Mouse (Mus musculus) liver, embryonic 12.5 days (tissue): Measurements from ENCODE around the gene Larp4b. TPM values are rescaled to one million over a fixed set of nuclear protein-coding genes. Genes with fewer than 3 reads are reported as not detected.

Experiments
- ATAC-seq: fragments of 200-750 bp; cut with Nextera tagmentation; 2 replicates; pipeline ENCODE4 v1.8.0; 2017; ENCODE audit warnings: moderate number of reproducible peaks, mild to moderate bottlenecking, moderate library complexity
- H3K27ac ChIP-seq: fragments of 300-500 bp; sonication (generic); 2 replicates; pipeline ENCODE4 v1.5.1; 2016; ENCODE audit warnings: mild to moderate bottlenecking
- H3K27me3 ChIP-seq: fragments of 300-500 bp; sonication (generic); replicated peaks from 2 replicates; pipeline ENCODE4 v1.6.1; 2016; ENCODE audit warnings: mild to moderate bottlenecking, moderate library complexity
- H3K36me3 ChIP-seq: fragments of 300-500 bp; sonication (generic); 2 replicates; pipeline ENCODE4 v1.6.1; 2016; ENCODE audit warnings: mild to moderate bottlenecking, moderate library complexity
- H3K4me1 ChIP-seq: fragments of 300-500 bp; sonication (generic); 2 replicates; pipeline ENCODE4 v1.6.1; 2016
- H3K4me2 ChIP-seq: fragments of 300-500 bp; sonication (generic); 2 replicates; pipeline ENCODE4 v1.6.1; 2016; ENCODE audit warnings: mild to moderate bottlenecking, moderate library complexity
- H3K4me3 ChIP-seq: fragments of 300-500 bp; sonication (generic); 2 replicates; pipeline ENCODE4 v1.5.1; 2016; ENCODE audit warnings: mild to moderate bottlenecking, moderate library complexity
- H3K9ac ChIP-seq: fragments of 300-500 bp; sonication (generic); 2 replicates; pipeline ENCODE4 v1.6.1; 2016; ENCODE audit warnings: mild to moderate bottlenecking, moderate library complexity
- H3K9me3 ChIP-seq: fragments of 300-500 bp; sonication (generic); replicated peaks from 2 replicates; pipeline ENCODE4 v1.6.1; 2016; ENCODE audit warnings: mild to moderate bottlenecking, moderate library complexity
- WGBS: fragments of 180-500 bp; shearing (Covaris S2); methylation state at CpG from one replicate; pipeline ENCODE4 v1.1.7; 2016; ENCODE audit not compliant: insufficient replicate concordance; 5-methylcytosine and 5-hydroxymethylcytosine counted together
- polyA plus RNA-seq: library from polyadenylated mRNA; unstranded; fragments of >200 nt; fragmentation: Nextera tagmentation; extraction: Ambion mirVana; gene quantifications from 2 replicates; pipeline ENCODE4 v1.2.1, GENCODE M21; 2016

The Larp4b gene
- polyA plus RNA-seq, 1 experiment from 2014 or later = 39.1 TPM

DNA sequence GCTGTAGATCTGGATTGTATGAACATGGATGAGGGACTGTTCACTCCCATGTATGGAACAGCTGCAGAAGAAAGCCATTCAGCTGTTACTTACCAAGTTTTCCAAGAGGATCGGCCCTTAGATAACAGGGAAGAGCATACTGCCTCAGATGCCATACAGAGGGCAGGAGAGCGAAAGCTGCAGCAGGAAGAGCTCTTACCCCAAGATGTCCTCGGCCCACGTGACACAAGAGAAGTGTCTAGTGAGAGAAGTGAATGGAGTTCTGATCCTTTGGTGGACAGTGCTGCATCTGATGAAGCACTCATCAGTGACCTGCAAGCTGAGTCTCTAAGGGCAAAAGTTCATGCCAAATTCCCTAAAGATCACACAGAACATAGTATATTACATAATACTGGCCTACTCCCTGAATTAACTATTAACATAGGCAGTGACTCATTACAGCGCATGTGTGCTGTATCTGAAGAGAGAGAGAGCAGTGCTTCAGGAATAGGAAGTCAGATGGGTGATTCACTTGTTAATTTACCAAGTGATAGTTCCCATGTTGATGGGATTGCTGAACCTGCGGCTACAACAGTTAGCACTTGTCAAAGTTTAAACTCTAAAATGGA, 35.1 kb downstream of the Larp4b start:
- Histone ChIP-seq H3K4me1 (peaks cover 18% of the 10 kb centered on the region), H3K27ac (no peak overlapping the region), H3K9me3 (no peaks in the 10 kb centered on the region), H3K9ac (no peak overlapping the region), H3K27me3 (no peaks in the 10 kb centered on the region), H3K36me3 (peaks cover 95% of the 10 kb centered on the region), H3K4me3 (no peak overlapping the region), H3K4me2 (no peak overlapping the region)
- WGBS = 91% methylated on average over 6 of the region's 6 CpGs
- ATAC-seq = no peak

DNA sequence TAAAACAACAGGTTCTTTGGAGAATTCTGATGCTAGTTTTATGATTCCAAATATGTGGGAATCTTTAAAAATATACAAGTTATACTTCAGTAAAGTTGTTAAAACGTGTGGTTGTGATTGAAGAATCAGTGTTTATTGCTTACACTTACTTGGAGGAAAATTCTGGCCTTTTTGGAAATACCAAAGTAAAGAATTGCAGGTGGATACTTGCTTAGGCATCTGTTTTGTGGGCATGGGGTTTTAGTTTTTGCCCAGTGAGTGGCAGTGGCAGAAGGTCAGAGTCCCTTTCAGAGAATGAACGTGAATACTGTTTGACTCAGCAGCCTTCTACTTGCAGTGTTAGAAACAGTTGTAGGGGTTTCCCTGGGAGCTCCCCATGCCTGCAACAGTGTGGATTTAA, 40.7 kb downstream of the Larp4b start:
- Histone ChIP-seq H3K27ac (no peak overlapping the region), H3K27me3 (no peaks in the 10 kb centered on the region), H3K36me3 (peaks cover 88% of the 10 kb centered on the region), H3K4me3 (no peak overlapping the region), H3K9ac (no peak overlapping the region), H3K4me2 (no peak overlapping the region), H3K9me3 (no peaks in the 10 kb centered on the region), H3K4me1 (peaks cover 10% of the 10 kb centered on the region)
- no peak for ATAC-seq
- 76% methylated on average over 2 of the region's 2 CpGs for WGBS

DNA sequence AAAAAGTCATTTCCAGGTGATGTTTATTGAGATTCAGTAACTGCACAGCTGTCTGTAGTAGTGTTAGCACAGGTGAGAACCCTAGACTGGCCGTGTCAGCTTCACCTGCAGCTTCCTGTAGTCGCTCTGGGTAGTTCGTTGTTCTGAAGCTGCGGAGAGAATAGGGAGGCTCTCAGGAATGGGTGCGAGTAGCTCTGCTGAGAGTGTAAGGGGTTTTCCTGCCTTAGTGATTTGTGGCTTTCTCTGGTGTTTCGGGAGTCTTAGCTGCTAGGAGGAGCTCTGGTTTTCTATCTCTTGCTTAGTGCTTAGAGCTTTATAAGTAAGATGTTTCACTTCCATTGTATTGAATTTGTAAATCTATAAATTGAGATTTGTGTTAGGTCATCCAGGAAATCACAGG, 42.4 kb downstream of the Larp4b start:
- H3K36me3 ChIP-seq = peaks cover 88% of the 10 kb centered on the region
- no peak overlapping the region for H3K9ac ChIP-seq
- ATAC-seq = no peak
- H3K4me1 ChIP-seq = no peaks in the 10 kb centered on the region
- WGBS = 87% methylated on average over 6 of the region's 6 CpGs
- H3K4me3 ChIP-seq = no peak overlapping the region
- no peaks in the 10 kb centered on the region for H3K9me3 ChIP-seq
- no peak overlapping the region for H3K27ac ChIP-seq
- H3K27me3 ChIP-seq = no peaks in the 10 kb centered on the region
- no peak overlapping the region for H3K4me2 ChIP-seq

DNA sequence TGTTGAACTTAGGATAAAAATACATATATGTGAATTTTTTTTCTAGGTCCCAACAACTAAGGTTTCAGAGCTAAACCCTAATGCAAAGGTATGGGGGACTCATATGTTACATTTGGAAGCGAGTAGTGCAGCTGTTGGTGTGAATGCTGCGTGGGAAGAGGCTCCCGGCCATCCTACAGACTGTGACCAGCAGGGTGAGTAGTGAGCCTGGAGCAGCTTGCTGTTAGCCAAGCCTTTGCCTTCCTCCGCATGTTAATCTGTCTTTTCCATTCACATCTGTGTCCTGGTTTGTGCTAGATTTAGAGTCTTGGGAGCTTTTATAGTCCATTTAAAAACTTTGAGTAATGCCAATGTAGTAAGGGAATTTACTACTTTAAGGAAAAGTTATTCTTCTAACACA, 43.1 kb downstream of the Larp4b start:
- no peak for ATAC-seq
- 82% methylated on average over 4 of the region's 4 CpGs for WGBS
- H3K9me3 ChIP-seq = no peaks in the 10 kb centered on the region
- H3K27ac ChIP-seq = no peak overlapping the region
- H3K4me2 ChIP-seq = no peak overlapping the region
- H3K36me3 ChIP-seq = peaks cover 88% of the 10 kb centered on the region
- no peaks in the 10 kb centered on the region for H3K4me1 ChIP-seq
- H3K27me3 ChIP-seq = no peaks in the 10 kb centered on the region
- H3K4me3 ChIP-seq = no peak overlapping the region
- H3K9ac ChIP-seq = no peak overlapping the region

DNA sequence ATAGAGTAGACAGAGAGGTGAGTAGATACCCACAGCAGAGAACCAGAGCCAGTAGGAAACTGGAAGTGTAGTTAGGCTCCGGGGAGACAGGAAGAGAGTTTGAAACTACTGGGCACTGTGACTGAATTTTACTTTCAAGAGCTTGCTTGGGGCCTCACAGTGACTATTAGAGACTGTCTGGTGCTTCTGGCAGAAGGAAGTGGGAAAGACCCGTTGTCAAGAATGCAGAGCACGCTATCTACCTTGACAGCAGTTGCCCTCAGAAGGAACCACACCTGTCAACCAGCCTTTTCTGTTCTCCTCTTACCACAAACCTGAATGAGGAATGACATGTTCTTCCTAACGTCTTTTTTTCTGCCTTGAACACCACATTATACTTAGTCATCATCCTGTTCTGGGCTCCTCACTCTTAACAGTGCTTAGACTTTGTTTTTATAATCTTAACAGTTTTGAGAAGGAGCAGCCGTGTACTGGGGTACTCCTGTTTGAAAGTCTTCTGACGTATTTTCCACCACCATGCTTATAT, 45.8 kb downstream of the Larp4b start:
- H3K4me3 ChIP-seq = no peak overlapping the region
- no peak overlapping the region for H3K4me2 ChIP-seq
- H3K4me1 ChIP-seq = no peaks in the 10 kb centered on the region
- WGBS = 59% methylated on average over 6 of the region's 6 CpGs
- H3K27me3 ChIP-seq = no peaks in the 10 kb centered on the region
- peaks cover 96% of the 10 kb centered on the region for H3K36me3 ChIP-seq
- ATAC-seq = no peak
- H3K9me3 ChIP-seq = no peaks in the 10 kb centered on the region
- no peak overlapping the region for H3K9ac ChIP-seq
- H3K27ac ChIP-seq = no peak overlapping the region

DNA sequence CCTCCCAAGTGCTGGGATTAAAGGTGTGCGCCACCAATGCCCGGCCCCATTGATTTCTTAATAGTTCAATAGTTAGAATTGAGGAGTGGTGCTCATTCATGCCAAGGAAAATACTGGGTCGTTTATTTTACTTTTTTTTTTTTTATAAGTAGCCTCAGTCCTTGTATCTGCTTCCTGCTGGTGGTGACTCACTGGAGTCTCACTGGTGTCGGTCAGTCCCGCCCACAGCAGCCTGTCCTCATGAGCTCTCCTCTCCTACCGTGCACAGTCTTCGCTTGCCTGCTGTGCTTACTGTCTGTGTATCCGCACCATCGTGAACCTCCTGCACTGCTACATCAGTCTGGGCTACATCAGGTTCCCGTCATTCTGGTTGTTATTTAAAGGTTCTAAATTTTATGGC, 46.5 kb downstream of the Larp4b start:
- Histone ChIP-seq H3K36me3 (peaks cover 98% of the 10 kb centered on the region), H3K4me2 (no peak overlapping the region), H3K9ac (no peak overlapping the region), H3K4me3 (no peak overlapping the region), H3K9me3 (no peaks in the 10 kb centered on the region), H3K27ac (no peak overlapping the region), H3K4me1 (no peaks in the 10 kb centered on the region), H3K27me3 (no peaks in the 10 kb centered on the region)
- 78% methylated on average over 10 of the region's 10 CpGs for WGBS
- no peak for ATAC-seq

DNA sequence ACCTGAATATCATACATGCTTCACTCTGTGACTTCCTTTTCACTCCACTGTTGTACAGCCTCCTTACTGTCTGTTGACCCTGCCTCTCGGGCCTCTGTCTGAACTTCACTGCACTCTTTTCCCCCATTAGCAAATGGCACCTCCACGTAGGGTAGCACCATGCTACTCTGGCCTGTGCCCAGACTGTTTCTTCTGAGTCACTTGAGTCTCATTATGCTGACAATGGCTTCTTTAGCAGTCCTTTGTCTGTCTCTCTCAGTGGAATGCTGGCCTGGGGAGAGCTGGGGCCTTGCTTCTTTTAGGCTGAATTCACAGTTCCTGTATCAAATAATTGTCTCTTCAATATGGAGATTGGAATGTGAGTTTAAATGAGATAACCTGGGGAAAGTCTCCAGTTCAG, 48.7 kb downstream of the Larp4b start:
- Histone ChIP-seq H3K27me3 (no peaks in the 10 kb centered on the region), H3K4me3 (no peak overlapping the region), H3K4me2 (no peak overlapping the region), H3K9ac (no peak overlapping the region), H3K9me3 (no peaks in the 10 kb centered on the region), H3K36me3 (peaks cover 95% of the 10 kb centered on the region), H3K27ac (no peak overlapping the region), H3K4me1 (no peaks in the 10 kb centered on the region)
- ATAC-seq = no peak
- WGBS = 74% methylated on average over 2 of the region's 2 CpGs

DNA sequence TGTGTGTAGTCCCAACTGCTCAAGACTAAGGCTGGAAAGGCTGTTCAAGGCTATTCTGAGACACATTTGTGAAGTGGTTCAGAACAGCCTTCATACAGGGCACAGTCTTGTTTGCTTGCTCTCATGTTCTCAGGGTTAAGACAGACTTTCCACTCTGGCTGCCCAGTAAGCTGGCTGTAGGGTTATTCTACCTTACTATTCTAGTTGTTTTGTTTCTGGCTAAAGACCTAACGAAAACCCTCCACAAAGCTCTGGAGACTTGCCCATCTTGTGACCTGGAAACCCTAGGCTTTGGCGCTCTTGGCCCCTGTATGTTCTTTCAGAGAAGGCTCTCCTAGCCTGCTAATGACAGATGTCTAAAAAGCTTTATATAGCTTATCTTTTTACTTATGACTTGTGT, 55.1 kb downstream of the Larp4b start:
- WGBS = 90% methylated on average over 2 of the region's 2 CpGs
- H3K4me1 ChIP-seq = 0 out of 2 replicates have a peak, but pooled peaks cover 2% of the 10 kb centered on the region
- ATAC-seq = no peak
- no peak overlapping the region for H3K27ac ChIP-seq
- no peak overlapping the region for H3K9ac ChIP-seq
- peaks cover 91% of the 10 kb centered on the region for H3K36me3 ChIP-seq
- H3K4me2 ChIP-seq = no peak overlapping the region
- no peaks in the 10 kb centered on the region for H3K27me3 ChIP-seq
- no peak overlapping the region for H3K4me3 ChIP-seq
- no peaks in the 10 kb centered on the region for H3K9me3 ChIP-seq

DNA sequence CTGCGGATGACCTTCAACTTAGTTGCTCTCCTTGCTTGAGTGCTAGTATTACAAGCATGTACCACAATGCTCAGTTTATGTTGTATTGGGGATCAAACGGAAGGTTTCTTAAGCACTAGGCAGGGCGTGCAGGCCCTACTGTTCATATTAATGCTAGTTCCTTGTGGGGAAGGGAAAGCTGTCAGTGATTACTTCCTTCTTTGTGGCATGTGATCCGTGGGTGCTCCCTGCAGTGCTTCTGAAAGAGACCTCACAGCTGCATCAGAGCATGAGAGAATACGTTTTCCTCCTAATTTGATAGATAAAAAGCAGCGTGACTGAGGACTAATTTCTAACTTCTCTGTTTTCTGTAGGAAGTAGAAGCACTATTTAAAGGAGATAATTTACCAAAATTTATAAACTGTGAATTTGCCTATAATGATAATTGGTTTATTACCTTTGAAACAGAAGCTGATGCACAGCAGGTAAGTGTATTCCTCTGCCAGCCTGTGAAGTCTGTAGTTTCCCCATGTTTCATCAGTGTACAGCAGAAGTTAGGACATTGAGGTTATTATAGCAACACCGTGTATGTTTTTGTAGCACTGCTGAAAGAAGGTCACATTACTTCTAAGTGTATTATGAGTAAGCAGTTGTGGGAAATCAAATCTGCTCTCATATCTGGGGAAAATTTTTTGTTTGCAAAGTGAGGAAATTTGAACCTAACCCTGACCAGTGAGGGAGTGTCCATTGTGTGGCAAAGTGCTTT, 56.0 kb downstream of the Larp4b start:
- H3K36me3 ChIP-seq = peaks cover 91% of the 10 kb centered on the region
- H3K9me3 ChIP-seq = no peaks in the 10 kb centered on the region
- H3K4me2 ChIP-seq = no peak overlapping the region
- H3K4me1 ChIP-seq = 0 out of 2 replicates have a peak, but pooled peaks cover 2% of the 10 kb centered on the region
- ATAC-seq = no peak
- H3K27ac ChIP-seq = no peak overlapping the region
- H3K9ac ChIP-seq = no peak overlapping the region
- no peak overlapping the region for H3K4me3 ChIP-seq
- 70% methylated on average over 7 of the region's 7 CpGs for WGBS
- no peaks in the 10 kb centered on the region for H3K27me3 ChIP-seq

DNA sequence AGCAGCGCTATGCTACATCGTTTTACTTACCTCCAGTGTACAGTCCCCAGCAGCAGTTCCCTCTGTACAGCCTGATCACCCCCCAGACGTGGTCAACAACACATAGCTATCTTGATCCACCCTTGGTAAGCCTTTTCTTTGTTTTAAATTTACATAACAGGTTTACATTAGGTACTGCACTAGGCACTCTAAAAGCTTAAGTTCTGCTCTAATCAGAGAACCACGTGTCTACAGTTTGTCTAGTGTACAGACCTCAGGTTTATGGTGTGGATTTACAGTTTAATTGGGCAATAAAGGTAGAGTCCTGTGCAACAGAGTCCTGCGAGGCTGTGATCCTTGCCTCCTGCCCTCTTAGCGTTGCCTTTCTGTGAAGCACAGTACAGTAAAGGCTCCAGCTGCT, 57.4 kb downstream of the Larp4b start:
- Histone ChIP-seq H3K36me3 (peaks cover 95% of the 10 kb centered on the region), H3K27ac (no peak overlapping the region)
- 83% methylated on average over 6 of the region's 6 CpGs for whole genome bisulfite sequencing

DNA sequence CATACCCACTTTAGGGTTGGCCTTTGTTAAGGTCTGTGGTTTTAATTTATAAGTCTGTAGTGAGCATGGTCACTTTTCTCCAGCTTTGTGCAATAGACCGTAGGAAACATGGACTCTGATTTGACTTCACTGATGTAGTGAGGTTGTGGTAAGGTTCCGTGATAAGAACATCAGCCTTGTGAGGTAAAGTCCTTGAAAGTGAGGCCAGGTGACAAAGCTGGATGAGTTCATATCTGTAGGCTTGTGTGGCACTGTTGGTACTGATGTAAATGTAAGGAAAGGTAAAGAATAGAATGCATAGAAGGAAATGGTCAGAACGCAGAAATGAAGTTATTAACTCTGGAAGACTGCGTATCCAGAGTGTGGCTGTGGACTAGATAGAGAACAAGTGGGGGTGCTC, 57.9 kb downstream of the Larp4b start:
- H3K4me2 ChIP-seq = no peak overlapping the region
- H3K36me3 ChIP-seq = peaks cover 95% of the 10 kb centered on the region
- no peaks in the 10 kb centered on the region for H3K27me3 ChIP-seq
- 87% methylated on average over 4 of the region's 4 CpGs for WGBS
- no peak for ATAC-seq
- no peak overlapping the region for H3K4me3 ChIP-seq
- H3K4me1 ChIP-seq = 0 out of 2 replicates have a peak, but pooled peaks cover 2% of the 10 kb centered on the region
- H3K9me3 ChIP-seq = no peaks in the 10 kb centered on the region
- no peak overlapping the region for H3K27ac ChIP-seq
- H3K9ac ChIP-seq = no peak overlapping the region

More for the DNA sequence above, 57.4 kb downstream of the Larp4b start:
- Histone ChIP-seq H3K27me3 (no peaks in the 10 kb centered on the region), H3K4me2 (no peak overlapping the region), H3K4me3 (no peak overlapping the region), H3K4me1 (0 out of 2 replicates have a peak, but pooled peaks cover 2% of the 10 kb centered on the region), H3K9ac (no peak overlapping the region), H3K9me3 (no peaks in the 10 kb centered on the region)
- ATAC-seq = no peak

DNA sequence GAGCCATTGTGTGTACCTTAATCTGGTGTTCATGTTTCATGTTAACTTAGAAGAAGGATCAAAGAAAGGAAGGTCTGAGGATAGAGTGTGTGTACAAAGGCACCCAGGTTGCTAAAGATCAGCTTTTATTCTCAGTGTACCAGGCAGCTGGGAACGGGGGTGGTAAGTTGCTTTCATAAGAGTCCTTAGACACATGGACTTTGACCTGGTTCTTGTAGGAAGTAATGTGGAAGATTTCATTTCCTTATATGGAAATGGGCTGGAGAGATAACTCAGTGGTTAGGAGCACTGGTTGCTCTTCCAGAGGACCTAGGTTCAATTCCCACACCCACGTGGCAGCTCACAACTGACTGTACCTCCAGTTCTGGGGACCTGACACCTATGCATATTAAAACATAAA, 58.6 kb downstream of the Larp4b start:
- ATAC-seq = no peak

More for the DNA sequence above, 58.6 kb downstream of the Larp4b start:
- H3K9me3 ChIP-seq = no peaks in the 10 kb centered on the region
- no peak overlapping the region for H3K4me2 ChIP-seq
- H3K4me3 ChIP-seq = no peak overlapping the region
- H3K27ac ChIP-seq = no peak overlapping the region
- no peaks in the 10 kb centered on the region for H3K27me3 ChIP-seq
- 43% methylated on average over 2 of the region's 2 CpGs for WGBS
- H3K9ac ChIP-seq = no peak overlapping the region
- 0 out of 2 replicates have a peak, but pooled peaks cover 2% of the 10 kb centered on the region for H3K4me1 ChIP-seq
- H3K36me3 ChIP-seq = peaks cover 95% of the 10 kb centered on the region
